Mouse (Mus musculus) testis, postnatal 14 days (tissue): ENCODE measurements around the gene Ap5z1.
A peak's percentile ranks its signal among the peaks of the same experiment; 100 is the strongest.

ENCODE experiments used
- DNase-seq: peaks from one replicate; pipeline ENCODE4 v3.0.0; 2021; ENCODE audit warnings: low spot score

The Ap5z1 gene

GRCm38 (mm10) chr5:142463461-142464454 lies at the start of gene Ap5z1:
Ap5z1 (plus strand) TSS chr5:142463944.
- DNase-seq, result peak; percentile 95

GRCm38 (mm10) chr5:142415401-142415800 lies 48.3 kb upstream of the Ap5z1 start:
- DNase-seq, result no peak

GRCm38 (mm10) chr5:142416070-142416775 lies 47.5 kb upstream of the Ap5z1 start:
- no peak for DNase-seq

DNA sequence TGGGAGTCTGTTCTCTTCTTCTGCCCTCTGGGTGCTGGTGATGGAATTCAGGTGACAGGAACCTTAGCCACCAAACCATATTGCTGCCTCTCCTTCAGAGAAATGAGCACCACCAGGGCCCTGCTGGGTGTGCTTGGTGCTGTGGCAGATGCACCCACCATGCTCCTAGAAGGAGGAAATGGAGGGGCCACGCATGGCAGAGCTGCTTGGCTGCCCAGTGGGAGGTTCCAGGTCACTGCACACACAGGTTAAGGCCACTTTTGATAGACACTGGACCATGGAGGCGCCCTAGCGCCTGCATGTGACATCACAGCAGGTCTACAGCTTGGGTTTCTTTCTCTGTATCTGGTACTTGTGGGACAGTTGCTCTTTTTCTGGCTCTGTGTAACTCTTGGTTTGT lies 46.6 kb upstream of the Ap5z1 start:
- no peak for DNase-seq

DNA sequence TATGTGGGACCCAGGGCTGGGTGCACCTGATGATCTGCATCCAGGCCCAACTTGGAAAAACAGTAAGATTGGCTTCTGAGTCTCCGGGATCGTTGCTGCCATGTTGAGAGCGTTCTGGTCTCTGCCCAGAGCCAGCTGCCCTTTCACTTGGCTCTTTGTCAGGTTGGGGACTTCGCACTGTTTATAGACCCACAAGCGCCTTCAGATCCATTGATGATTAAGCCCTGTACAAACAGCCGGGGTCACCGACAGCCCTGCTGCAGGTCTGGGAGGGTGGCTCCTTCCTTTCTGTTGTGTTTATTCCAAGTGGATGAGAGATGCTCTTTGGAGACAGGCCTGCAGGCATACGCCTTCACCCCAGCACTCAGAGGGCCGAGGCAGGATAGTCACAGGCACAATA lies 45.9 kb upstream of the Ap5z1 start:
- no peak for DNase-seq

- DNase-seq, result no peak
Observed at GRCm38 (mm10) chr5:142418419-142418818, 45.3 kb upstream of the Ap5z1 start.

- no peak for DNase-seq
Observed at GRCm38 (mm10) chr5:142420317-142420716, 43.4 kb upstream of the Ap5z1 start.

DNA sequence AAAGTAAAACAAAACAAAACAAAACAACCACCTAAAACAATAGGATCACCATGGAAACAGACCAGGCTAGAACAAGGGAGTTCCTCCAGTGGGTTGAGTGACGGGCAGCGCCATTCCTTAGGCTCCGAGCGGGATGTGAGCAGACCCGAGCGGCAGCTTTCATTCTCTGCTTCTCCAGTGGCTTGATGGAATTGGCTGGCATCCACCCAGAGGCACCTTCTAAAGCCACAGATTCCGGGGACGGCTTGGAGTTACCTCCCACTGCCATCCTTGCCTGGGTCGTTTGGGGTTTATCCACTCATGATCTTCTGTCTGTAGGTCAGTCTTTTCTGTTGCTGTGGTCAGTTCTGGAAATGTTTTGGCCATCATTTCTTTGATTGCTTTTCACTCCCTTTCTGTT lies 42.8 kb upstream of the Ap5z1 start:
- no peak for DNase-seq

- no peak for DNase-seq
Observed at GRCm38 (mm10) chr5:142421886-142422285, 41.9 kb upstream of the Ap5z1 start.

DNA sequence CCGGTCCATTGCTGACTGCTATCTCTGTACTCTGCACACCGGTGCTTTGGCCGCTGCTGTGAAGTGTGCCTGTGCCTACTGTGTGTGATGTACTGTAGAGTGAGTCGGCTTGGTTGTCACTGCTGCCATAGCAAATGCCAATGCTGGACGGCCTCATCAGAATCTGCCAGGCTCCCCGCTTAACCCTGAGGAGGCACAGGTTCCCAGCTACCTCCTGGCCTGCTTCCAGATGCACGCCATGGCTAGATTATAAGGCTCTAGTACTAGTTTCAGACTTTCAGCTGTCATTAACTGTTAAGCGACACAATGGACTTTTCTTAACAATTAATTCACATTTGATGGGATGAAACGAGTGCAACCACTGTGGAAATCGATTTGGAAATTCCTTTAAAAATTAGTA lies 40.6 kb upstream of the Ap5z1 start:
- DNase-seq, result no peak

GRCm38 (mm10) chr5:142423701-142424100 lies 40.0 kb upstream of the Ap5z1 start:
- DNase-seq, result no peak

- DNase-seq, result peak; percentile 42
Observed at GRCm38 (mm10) chr5:142424627-142425349, 39.0 kb upstream of the Ap5z1 start.

DNA sequence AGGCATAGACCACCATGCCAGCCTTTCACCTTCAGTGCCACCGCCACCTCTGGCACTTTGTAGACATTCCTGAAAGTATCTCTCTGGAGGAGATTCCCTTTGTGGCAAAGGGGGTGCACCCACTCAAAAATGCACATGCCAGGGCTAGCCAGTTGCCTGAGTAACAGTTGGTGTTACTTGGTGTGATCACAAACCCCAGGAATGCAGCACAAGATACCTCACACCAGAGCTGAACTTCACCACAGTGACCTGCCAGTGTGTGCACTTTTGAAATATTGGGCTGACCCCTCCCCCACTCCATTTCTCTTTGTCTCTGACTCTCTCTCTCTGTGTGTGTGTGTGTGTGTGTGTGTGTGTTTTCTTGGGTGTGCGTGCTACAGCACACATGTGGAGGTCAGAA lies 37.3 kb upstream of the Ap5z1 start:
- DNase-seq, result no peak

GRCm38 (mm10) chr5:142427876-142428275 lies 35.9 kb upstream of the Ap5z1 start:
- DNase-seq, result no peak

DNA sequence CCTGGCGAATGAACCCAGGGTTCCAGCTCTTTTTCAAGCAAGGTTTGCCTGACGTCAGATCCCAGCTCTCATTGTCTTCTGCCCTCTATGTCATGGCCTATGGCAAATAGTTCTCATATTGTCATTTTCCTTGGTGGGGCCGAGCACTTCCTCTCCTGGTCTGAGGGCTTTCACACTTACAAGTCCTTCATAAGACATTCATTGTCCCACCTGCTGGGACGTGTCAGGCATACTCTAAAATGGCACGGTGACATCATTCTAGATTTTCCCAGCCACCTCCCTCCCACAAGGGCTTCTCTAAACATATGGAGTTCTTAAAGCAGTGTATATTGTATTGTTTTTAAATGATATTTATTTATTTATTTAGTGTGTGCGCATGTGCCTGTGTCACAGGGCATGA lies 35.1 kb upstream of the Ap5z1 start:
- no peak for DNase-seq

DNA sequence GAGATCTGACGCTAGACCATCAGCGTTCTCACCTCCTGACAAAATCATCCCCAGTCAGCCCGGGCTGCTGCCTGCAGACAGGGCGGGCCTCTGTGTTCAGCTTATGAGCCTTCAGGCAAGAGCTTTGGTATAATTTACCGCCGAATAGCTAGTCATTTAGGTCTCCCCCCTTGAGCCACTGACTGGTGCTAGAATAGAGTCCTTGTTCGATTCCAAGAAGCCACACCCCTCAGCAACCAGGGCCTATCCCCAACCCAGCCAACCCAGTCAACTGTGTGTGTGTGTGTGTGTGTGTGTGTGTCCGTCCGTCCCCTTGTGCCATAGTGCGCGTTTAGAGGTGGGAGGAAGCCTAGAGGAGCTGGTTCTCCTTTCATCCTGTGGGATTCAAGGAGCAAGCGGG lies 32.7 kb upstream of the Ap5z1 start:
- no peak for DNase-seq

DNA sequence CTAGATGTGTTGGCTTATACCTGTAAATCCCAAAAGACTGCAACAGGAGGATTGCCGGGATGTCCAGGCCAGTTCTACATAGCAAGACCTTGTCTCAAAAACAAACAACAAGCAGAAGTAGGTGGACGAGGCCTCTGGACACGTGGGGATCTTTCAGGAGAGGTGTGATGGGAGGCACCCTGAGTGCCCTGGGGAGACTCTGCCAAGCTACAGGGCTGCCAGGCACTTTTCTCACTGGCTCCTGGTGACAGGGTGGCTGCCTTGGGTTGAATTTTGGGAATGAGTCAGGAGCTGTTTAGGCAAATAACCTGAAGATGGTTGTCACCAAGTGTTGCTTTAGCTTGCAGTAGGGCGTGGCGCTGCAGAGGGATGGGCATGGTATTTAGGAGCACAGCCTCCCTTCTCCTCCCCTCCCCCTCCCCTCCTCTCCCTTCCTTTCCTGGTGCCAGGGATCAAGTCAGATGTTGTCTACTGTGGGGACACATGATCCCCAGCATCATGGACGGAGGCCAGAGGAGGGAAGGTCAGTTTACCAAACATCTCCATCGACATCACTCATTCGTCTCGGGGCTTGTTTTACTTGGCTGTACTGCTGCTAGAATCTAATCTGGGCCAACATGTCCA lies 31.8 kb upstream of the Ap5z1 start:
- no peak for DNase-seq

DNA sequence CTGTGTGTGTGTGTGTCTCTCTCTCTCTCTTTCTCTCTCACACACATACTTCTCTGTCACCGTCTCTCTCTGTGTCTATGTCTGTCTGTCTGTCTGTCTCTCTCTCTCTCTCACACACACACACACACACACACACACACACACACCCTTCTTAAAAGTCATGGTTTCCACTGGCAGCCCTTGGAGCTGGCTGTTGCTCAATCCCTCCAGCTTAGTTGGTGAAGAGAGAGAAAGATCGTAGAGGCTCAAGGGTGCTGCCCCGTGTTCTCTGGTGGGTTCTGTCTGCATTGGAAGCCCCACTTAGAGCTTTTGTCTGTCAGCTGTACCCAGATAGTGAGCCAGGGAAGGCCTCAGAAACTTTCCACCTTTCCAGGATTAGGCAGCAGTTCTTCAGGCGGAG lies 31.0 kb upstream of the Ap5z1 start:
- DNase-seq, result no peak

GRCm38 (mm10) chr5:142434052-142434451 lies 29.7 kb upstream of the Ap5z1 start:
- DNase-seq, result no peak

- DNase-seq, result no peak
Observed at GRCm38 (mm10) chr5:142435736-142436135, 28.0 kb upstream of the Ap5z1 start.

GRCm38 (mm10) chr5:142438380-142438938 lies 25.3 kb upstream of the Ap5z1 start:
- no peak for DNase-seq
